ENCODE assay signal across 8 mouse cellular contexts in the genomic region with DNA sequence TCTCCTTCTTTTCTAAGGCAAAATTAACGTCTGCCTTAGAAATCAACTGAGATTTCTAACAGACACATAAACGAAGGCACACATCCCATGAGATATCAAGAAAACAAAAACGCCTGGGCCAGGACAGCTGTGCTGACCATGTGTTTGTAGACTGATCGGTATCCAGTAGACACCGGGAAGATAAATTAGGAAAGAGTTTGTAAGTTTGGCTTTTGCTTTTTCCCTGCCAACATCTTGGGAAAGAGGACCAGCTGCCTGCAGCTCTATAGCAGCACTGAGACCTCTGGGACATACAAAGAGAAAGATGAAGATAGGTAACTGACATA. TPM values are rescaled to one million over a fixed set of nuclear protein-coding genes. Genes with fewer than 3 reads are reported as not detected.
DNase-seq lines count a peak whose midpoint lies in the region; ATAC-seq and TF ChIP-seq lines count a peak whose summit lies in the region.

No protein-coding gene starts in this region.

- no peak for TF ChIP-seq CTCF in CH12.LX (conservative IDR thresholded peaks at IDR 0.05 in 1 of 2, IDR thresholded peaks at IDR 0.05 in 1 of 2; ENCODE audit: low read depth in 2 of 2, low read length in 2 of 2)

- peak; percentile 7; the same call in 1 of the 2 replicates for ATAC-seq in frontal cortex, adult (ENCODE audit: low TSS enrichment)
- ATAC-seq in forebrain, embryonic 15.5 days (replicated peaks), result no peak
- no peak for ATAC-seq in liver, embryonic 15.5 days (ENCODE audit: insufficient read depth)
- no peak for ATAC-seq in inflammation-experienced regulatory T-cells, adult 6 months

- no peak for DNase-seq in frontal cortex, postnatal 36 days (ENCODE audit: low spot score in 2 of 2)
- no peak for DNase-seq in CH12.LX (ENCODE audit: extremely low read depth)
- DNase-seq in spleen, postnatal 14 days (ENCODE audit: low spot score in 2 of 2), result no peak
- no peak for DNase-seq in cerebellum, postnatal 14 days

- no peaks in the 10 kb centered on the region for H3K27me3 ChIP-seq in CH12.LX (replicated peaks)
- H3K27me3 ChIP-seq in forebrain, embryonic 15.5 days, result no peaks in the 10 kb centered on the region
- no peaks in the 10 kb centered on the region for H3K27me3 ChIP-seq in liver, embryonic 15.5 days

- TF ChIP-seq EP300 in CH12.LX (IDR thresholded peaks at IDR 0.05; ENCODE audit: low read length), result no peak

- H3K79me2 ChIP-seq in CH12.LX (replicated peaks; ENCODE audit: control insufficient read depth, extremely low read depth, insufficient read depth, poor library complexity, severe bottlenecking), result peaks cover 20% of the 10 kb centered on the region

- no peak for TF ChIP-seq POLR2A in CH12.LX (IDR thresholded peaks at IDR 0.05; ENCODE audit: low read depth, low read length)

- dilution Hi-C loops in CH12.LX (cut with MboI; ENCODE audit: extremely low pct_ligation_motif_present, extremely low pct_unique_long_range_greater_than_20kb, low sequenced_read_pairs), result no loop called here

- H3K4me1 ChIP-seq in CH12.LX (ENCODE audit: control insufficient read depth in 1 of 2, insufficient read depth in 2 of 2), result peaks cover 0 to 24% of the 10 kb centered on the region in 2 experiments; a peak in 2 of 4 replicates
- H3K4me1 ChIP-seq in forebrain, embryonic 15.5 days, result peaks cover 17% of the 10 kb centered on the region
- H3K4me1 ChIP-seq in liver, embryonic 15.5 days (replicated peaks), result peaks cover 35% of the 10 kb centered on the region

- peak overlapping the region; percentile 47 to 75 (median 52) for H3K4me3 ChIP-seq in CH12.LX (replicated peaks in 1 of 3; ENCODE audit: low read depth in 2 of 3, low read length in 2 of 3, poor library complexity in 1 of 3)
- peak overlapping the region; percentile 49 for H3K4me3 ChIP-seq in forebrain, embryonic 15.5 days
- peak overlapping the region; percentile 70 for H3K4me3 ChIP-seq in liver, embryonic 15.5 days (replicated peaks)

- in situ Hi-C loops in CH12.LX (cut with MboI; ENCODE audit: low pct_ligation_motif_present, low pct_unique_long_range_greater_than_20kb, low sequenced_read_pairs), result no loop called here

- peak overlapping the region; percentile 7; the same call in 1 of the 2 replicates for H3K4me2 ChIP-seq in CH12.LX (ENCODE audit: insufficient read depth, low read depth, poor library complexity, severe bottlenecking)
- peak overlapping the region; percentile 68 for H3K4me2 ChIP-seq in forebrain, embryonic 15.5 days (replicated peaks)
- peak overlapping the region; percentile 82 for H3K4me2 ChIP-seq in liver, embryonic 15.5 days

- no peak overlapping the region for H3K27ac ChIP-seq in CH12.LX (ENCODE audit: insufficient read depth, low read depth)
- no peak overlapping the region for H3K27ac ChIP-seq in forebrain, embryonic 15.5 days (replicated peaks)
- peak overlapping the region; percentile 84 for H3K27ac ChIP-seq in liver, embryonic 15.5 days (replicated peaks)

- no peaks in the 10 kb centered on the region for H3K9me3 ChIP-seq in CH12.LX (replicated peaks; ENCODE audit: low read length)
- no peaks in the 10 kb centered on the region for H3K9me3 ChIP-seq in forebrain, embryonic 15.5 days
- H3K9me3 ChIP-seq in liver, embryonic 15.5 days (replicated peaks), result no peaks in the 10 kb centered on the region

- H3K36me3 ChIP-seq in CH12.LX (replicated peaks in 1 of 2; ENCODE audit: control insufficient read depth in 1 of 2, insufficient read depth in 1 of 2, low read length in 1 of 2), result peaks cover 12 to 31% of the 10 kb centered on the region in 2 experiments
- no peaks in the 10 kb centered on the region; the same call in 1 of the 2 replicates for H3K36me3 ChIP-seq in forebrain, embryonic 15.5 days
- peaks cover 33% of the 10 kb centered on the region for H3K36me3 ChIP-seq in liver, embryonic 15.5 days (replicated peaks)

- WGBS in forebrain, embryonic 15.5 days, result 51% methylated on average over 5 of the region's 5 CpGs
- WGBS in liver, embryonic 15.5 days (ENCODE audit: insufficient replicate concordance), result 32% methylated on average over 5 of the region's 5 CpGs

- H3K9ac ChIP-seq in CH12.LX (ENCODE audit: insufficient read depth, low read depth), result peak overlapping the region; percentile 37
- H3K9ac ChIP-seq in forebrain, embryonic 15.5 days (replicated peaks), result peak overlapping the region; percentile 32; the same call in 1 of the 2 replicates
- H3K9ac ChIP-seq in liver, embryonic 15.5 days, result peak overlapping the region; percentile 67

- no peak for TF ChIP-seq RAD21 in CH12.LX (IDR thresholded peaks at IDR 0.05; ENCODE audit: low read depth, low read length)

TF ChIP-seq in CH12.LX, 34 proteins besides CTCF, POLR2A, EP300 and RAD21:
- TF ChIP-seq CHD1 (IDR thresholded peaks at IDR 0.05; ENCODE audit: low read depth, low read length) (no peak), ZC3H11A (IDR thresholded peaks at IDR 0.05; ENCODE audit: low read depth, low read length) (no peak), RCOR1 (conservative IDR thresholded peaks at IDR 0.05; ENCODE audit: low read depth, low read length) (no peak), POLR2AphosphoS2 (IDR thresholded peaks at IDR 0.05; ENCODE audit: low read depth, low read length) (no peak), SMC3 (IDR thresholded peaks at IDR 0.05; ENCODE audit: low read depth, low read length) (no peak), JUN (IDR thresholded peaks at IDR 0.05; ENCODE audit: insufficient read depth, low read depth, low read length) (no peak), JUND (conservative IDR thresholded peaks at IDR 0.05; ENCODE audit: low read depth, low read length) (no peak), TBP (conservative IDR thresholded peaks at IDR 0.05; ENCODE audit: low read depth, low read length) (no peak; the same call in 1 of the 2 replicates), ZKSCAN1 (IDR thresholded peaks at IDR 0.05; ENCODE audit: borderline replicate concordance, low read depth, low read length) (no peak), KAT2A (IDR thresholded peaks at IDR 0.05; ENCODE audit: insufficient replicate concordance, low read length) (no peak), MXI1 (IDR thresholded peaks at IDR 0.05; ENCODE audit: low read depth, low read length) (no peak), E2F4 (IDR thresholded peaks at IDR 0.05; ENCODE audit: insufficient replicate concordance, low read depth, low read length) (no peak), MAFK (IDR thresholded peaks at IDR 0.05; ENCODE audit: insufficient replicate concordance, low read length) (no peak), MEF2A (IDR thresholded peaks at IDR 0.05; ENCODE audit: borderline replicate concordance, low read depth, low read length) (no peak)

RNA-seq across cellular contexts. Expression of a gene that starts 0.4 kb away (rescaled TPM):
- total RNA-seq in CH12.LX (2012; rRNA removed), result 48.9 and 50.8 TPM in 2 replicates
- 53.5 and 59.9 TPM in 2 replicates for total RNA-seq in CH12.LX (2014; rRNA removed)
- 57.0 and 62.9 TPM in 2 replicates for polyA plus RNA-seq in CH12.LX (2012; ENCODE audit: insufficient read length, low read depth)
- 17.7 and 22.4 TPM in 2 replicates for polyA plus RNA-seq in forebrain, embryonic 15.5 days (2015; fragmentation: Nextera tagmentation; extraction: Ambion mirVana)
- polyA plus RNA-seq in liver, embryonic 15.5 days (2015; fragmentation: Nextera tagmentation; extraction: Ambion mirVana), result 50.8 and 51.3 TPM in 2 replicates
- polyA plus RNA-seq in inflammation-experienced regulatory T-cells, adult 6 months (2017; shearing (Covaris generic)), result 10 to 100 TPM in 2 of 3 experiments, 1 to 10 TPM in 1; 9.9 to 33.6 (median 14.7) TPM

RNA-seq across cellular contexts. Expression of a gene that starts 31.6 kb away (rescaled TPM):
- total RNA-seq in CH12.LX (2012; rRNA removed) (11.9 and 12.8 TPM in 2 replicates), CH12.LX (2014; rRNA removed) (11.1 and 11.6 TPM in 2 replicates)
- 24.7 and 25.9 TPM in 2 replicates for polyA plus RNA-seq in CH12.LX (2012; ENCODE audit: insufficient read length, low read depth)
- 20.4 and 22.5 TPM in 2 replicates for polyA plus RNA-seq in forebrain, embryonic 15.5 days (2015; fragmentation: Nextera tagmentation; extraction: Ambion mirVana)
- polyA plus RNA-seq in liver, embryonic 15.5 days (2015; fragmentation: Nextera tagmentation; extraction: Ambion mirVana), result 40.4 and 46.5 TPM in 2 replicates
- 10 to 100 TPM in 1 of 3 experiments, 1 to 10 TPM in 2; 8.7 to 10.3 (median 9.4) TPM for polyA plus RNA-seq in inflammation-experienced regulatory T-cells, adult 6 months (2017; shearing (Covaris generic))

RNA-seq across cellular contexts. Expression of a gene that starts 51.1 kb away (rescaled TPM):
- total RNA-seq in CH12.LX (2012; rRNA removed) (1.3 and 1.8 TPM in 2 replicates), CH12.LX (2014; rRNA removed) (not detected in 2 replicates)
- 0.29 and 0.30 TPM in 2 replicates for polyA plus RNA-seq in CH12.LX (2012; ENCODE audit: insufficient read length, low read depth)
- polyA plus RNA-seq in forebrain, embryonic 15.5 days (2015; fragmentation: Nextera tagmentation; extraction: Ambion mirVana), result 1.8 and 2.6 TPM in 2 replicates
- 43.1 and 47.0 TPM in 2 replicates for polyA plus RNA-seq in liver, embryonic 15.5 days (2015; fragmentation: Nextera tagmentation; extraction: Ambion mirVana)
- polyA plus RNA-seq in inflammation-experienced regulatory T-cells, adult 6 months (2017; shearing (Covaris generic)), result 100 to 1,000 TPM in 1 of 3 experiments, 10 to 100 TPM in 1, 1 to 10 TPM in 1; 7.1 to 195 (median 12.4) TPM

Comparison
In these comparisons a context has a peak if more than half of its experiments do, and no peak if none do; other contexts are left out.
1. H3K4me2 ChIP-seq: peak in every context shown above with its lines; median percentile 82 in liver, embryonic 15.5 days; 68 in forebrain, embryonic 15.5 days; 7 in CH12.LX.